Mouse (Mus musculus) embryonic facial prominence, embryonic 14.5 days (tissue): ENCODE measurements at regions not wholly inside any gene's neighbourhood (a gene's known extent, or its start where the extent isn't known, plus 50 kb on each side); places are given as distances from the start of the nearest gene placed in this dataset.

Source experiments
- ATAC-seq: fragments of 200-750 bp; cut with Nextera tagmentation; 2 replicates; pipeline ENCODE4 v1.8.0; 2017; ENCODE audit warnings: low read depth, moderate number of reproducible peaks, moderate TSS enrichment
- DNase-seq: peaks from one replicate; pipeline ENCODE4 v3.0.0-alpha.2; 2015; ENCODE audit warnings: low spot score
- H3K27ac ChIP-seq: fragments of 300-500 bp; sonication (generic); replicated peaks from 2 replicates; pipeline ENCODE4 v1.5.1; 2014; ENCODE audit warnings: low read depth, mild to moderate bottlenecking, low read length, moderate library complexity
- H3K27me3 ChIP-seq: fragments of 300-500 bp; sonication (generic); replicated peaks from 2 replicates; pipeline ENCODE4 v1.6.1; 2014; ENCODE audit warnings: low read length; ENCODE audit not compliant: control insufficient read depth, insufficient read depth
- H3K36me3 ChIP-seq: fragments of 300-500 bp; sonication (generic); 2 replicates; pipeline ENCODE4 v1.6.1; 2014; ENCODE audit warnings: low read length, mixed read lengths; ENCODE audit not compliant: control insufficient read depth, insufficient read depth
- H3K4me1 ChIP-seq: fragments of 300-500 bp; sonication (generic); 2 replicates; pipeline ENCODE4 v1.6.1; 2014; ENCODE audit warnings: antibody characterized with exemption, low read length; ENCODE audit not compliant: control insufficient read depth, insufficient read depth
- H3K4me2 ChIP-seq: fragments of 300-500 bp; sonication (generic); 2 replicates; pipeline ENCODE4 v1.6.1; 2014; ENCODE audit warnings: low read depth, mild to moderate bottlenecking, low read length, moderate library complexity, mixed read lengths
- H3K4me3 ChIP-seq: fragments of 300-500 bp; sonication (generic); 2 replicates; pipeline ENCODE4 v1.5.1; 2014; ENCODE audit warnings: low read depth, mild to moderate bottlenecking, low read length
- H3K9ac ChIP-seq: fragments of 300-500 bp; sonication (generic); 2 replicates; pipeline ENCODE4 v1.6.1; 2014; ENCODE audit warnings: low read depth, mild to moderate bottlenecking, low read length, moderate library complexity, mixed read lengths
- H3K9me3 ChIP-seq: fragments of 300-500 bp; sonication (generic); 2 replicates; pipeline ENCODE4 v1.6.1; 2016; ENCODE audit warnings: low read length; ENCODE audit not compliant: control insufficient read depth
- WGBS: fragments of 180-500 bp; shearing (Covaris S2); extraction: QIAGEN DNeasy Blood & Tissue Kit; methylation state at CpG from one replicate; pipeline ENCODE4 v1.1.7; 2014; 5-methylcytosine and 5-hydroxymethylcytosine counted together

DNA sequence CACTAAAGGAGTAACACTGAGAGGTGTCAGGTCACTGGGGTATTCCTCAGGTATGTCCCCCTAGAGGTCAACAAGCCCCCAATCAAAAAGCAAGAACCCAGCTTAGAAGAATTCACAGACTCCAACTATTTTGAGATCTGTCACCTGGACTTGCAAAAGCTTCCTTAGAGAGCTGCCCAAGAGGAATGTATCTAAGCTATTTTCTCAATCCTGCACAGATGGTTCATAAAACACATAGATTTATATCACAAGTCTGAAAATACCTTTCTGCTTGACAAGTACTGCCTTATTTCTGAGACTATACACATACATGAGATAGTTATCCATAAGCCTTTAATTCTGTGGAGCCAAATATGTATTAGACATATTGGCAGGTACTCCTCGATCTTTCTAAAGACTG, 342.1 kb upstream of the Klf6 start:
- ATAC-seq, result no peak
- no peaks in the 10 kb centered on the region for H3K36me3 ChIP-seq
- no peaks in the 10 kb centered on the region for H3K9me3 ChIP-seq
- H3K4me3 ChIP-seq, result no peak overlapping the region
- no peak overlapping the region for H3K9ac ChIP-seq
- H3K27me3 ChIP-seq, result no peaks in the 10 kb centered on the region
- no peak overlapping the region for H3K4me2 ChIP-seq
- DNase-seq, result no peak
- H3K4me1 ChIP-seq, result no peaks in the 10 kb centered on the region
- WGBS, result 90% methylated on average over 1 of the region's 1 CpGs
- no peak overlapping the region for H3K27ac ChIP-seq

DNA sequence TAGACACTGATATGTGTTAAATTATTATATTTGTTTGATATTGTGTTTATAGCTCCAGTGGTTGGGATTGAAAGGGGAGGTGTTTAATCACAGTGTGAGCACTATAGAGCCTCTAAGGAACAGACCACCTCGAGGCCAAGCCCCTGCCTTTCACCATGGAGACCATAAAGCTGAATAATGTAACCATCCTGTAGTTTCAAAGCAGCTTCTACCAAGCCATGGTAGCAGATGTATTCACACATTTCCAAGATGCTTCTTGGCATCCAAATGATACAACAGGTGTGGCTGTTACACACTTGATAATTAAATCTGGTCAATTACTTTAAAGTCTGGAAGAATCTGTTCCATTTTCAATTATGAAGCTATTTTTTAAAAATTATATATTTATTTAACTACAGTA, 341.7 kb upstream of the Klf6 start:
- WGBS, result 44% methylated on average over 1 of the region's 1 CpGs

DNA sequence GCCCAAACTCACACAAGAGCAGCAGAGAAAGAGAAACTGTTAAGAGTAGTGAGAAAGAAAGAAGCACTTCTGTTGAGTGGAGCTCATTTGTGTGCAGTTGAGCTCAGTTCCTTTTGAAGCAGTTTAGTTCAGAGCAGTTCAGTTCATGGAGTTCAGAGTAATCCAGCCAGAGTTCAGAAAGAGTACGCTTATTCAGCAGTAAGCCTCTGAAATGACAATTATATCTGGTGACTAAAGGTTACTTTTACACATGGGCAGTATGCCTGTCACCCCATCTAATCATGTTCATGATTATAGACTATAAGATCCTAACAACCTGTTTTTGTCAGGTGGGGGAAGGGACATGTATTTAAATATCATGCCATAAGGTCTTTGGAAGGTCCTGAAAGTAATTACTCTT, 333.9 kb upstream of the Klf6 start:
- no peaks in the 10 kb centered on the region for H3K27me3 ChIP-seq
- H3K36me3 ChIP-seq, result no peaks in the 10 kb centered on the region
- H3K9me3 ChIP-seq, result no peaks in the 10 kb centered on the region
- ATAC-seq, result no peak
- no peaks in the 10 kb centered on the region for H3K4me1 ChIP-seq
- WGBS, result 70% methylated on average over 1 of the region's 1 CpGs
- H3K4me3 ChIP-seq, result no peak overlapping the region
- H3K9ac ChIP-seq, result no peak overlapping the region
- H3K4me2 ChIP-seq, result no peak overlapping the region
- H3K27ac ChIP-seq, result no peak overlapping the region
- no peak for DNase-seq

More for the DNA sequence above, 341.7 kb upstream of the Klf6 start:
- ATAC-seq, result no peak
- H3K9ac ChIP-seq, result no peak overlapping the region
- H3K4me1 ChIP-seq, result no peaks in the 10 kb centered on the region
- DNase-seq, result no peak
- H3K4me3 ChIP-seq, result no peak overlapping the region
- H3K27me3 ChIP-seq, result no peaks in the 10 kb centered on the region
- no peak overlapping the region for H3K27ac ChIP-seq
- H3K36me3 ChIP-seq, result no peaks in the 10 kb centered on the region
- no peaks in the 10 kb centered on the region for H3K9me3 ChIP-seq
- no peak overlapping the region for H3K4me2 ChIP-seq

DNA sequence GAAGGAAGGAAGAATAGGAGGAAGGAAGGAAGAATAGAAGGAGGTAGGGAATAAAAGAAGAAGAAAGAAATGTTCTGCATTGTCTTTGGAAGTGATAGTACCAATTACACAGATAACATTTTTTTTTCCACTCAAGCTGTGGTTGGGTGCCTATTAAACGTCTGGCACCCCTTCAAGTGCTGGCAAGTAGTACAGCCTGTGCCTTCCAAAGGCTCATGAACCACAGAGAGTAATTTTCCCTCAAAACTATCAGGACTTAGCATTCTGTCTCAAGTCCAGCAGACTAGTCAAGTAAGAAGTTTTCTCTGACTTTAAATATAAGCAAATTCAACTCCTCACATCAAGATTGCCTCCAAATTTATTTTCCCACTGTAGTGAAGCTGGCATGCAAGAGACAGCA, 321.0 kb upstream of the Klf6 start:
- Histone ChIP-seq H3K4me3 (no peak overlapping the region), H3K36me3 (no peaks in the 10 kb centered on the region), H3K9me3 (no peaks in the 10 kb centered on the region), H3K27me3 (no peaks in the 10 kb centered on the region), H3K4me1 (no peaks in the 10 kb centered on the region), H3K4me2 (no peak overlapping the region), H3K9ac (no peak overlapping the region), H3K27ac (no peak overlapping the region)
- DNase-seq (no peak), ATAC-seq (no peak)
- WGBS, result 63% methylated on average over 1 of the region's 1 CpGs

DNA sequence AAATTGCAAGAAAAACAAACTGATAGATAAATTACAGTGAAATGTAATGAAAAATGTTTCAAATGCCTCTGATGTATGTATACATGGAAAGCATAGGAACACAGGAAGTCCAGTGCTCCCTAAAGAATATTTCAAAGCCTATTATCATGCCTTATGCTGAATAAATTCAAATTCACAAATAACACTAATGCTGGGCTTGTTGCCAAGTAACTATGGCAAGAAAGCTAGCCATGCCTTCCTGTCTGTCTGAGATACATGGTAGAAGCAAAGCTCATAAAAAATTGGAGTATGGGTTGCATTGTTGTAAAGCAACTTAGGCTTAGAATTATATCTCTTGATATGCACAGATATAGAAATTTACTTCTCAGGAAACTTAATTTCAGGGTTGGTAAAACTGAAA, 315.8 kb upstream of the Klf6 start:
- Histone ChIP-seq H3K4me3 (no peak overlapping the region), H3K9me3 (no peaks in the 10 kb centered on the region), H3K4me1 (no peaks in the 10 kb centered on the region), H3K36me3 (no peaks in the 10 kb centered on the region), H3K27me3 (no peaks in the 10 kb centered on the region), H3K9ac (no peak overlapping the region), H3K4me2 (no peak overlapping the region), H3K27ac (no peak overlapping the region)
- ATAC-seq, result no peak
- peak; percentile 27 for DNase-seq

DNA sequence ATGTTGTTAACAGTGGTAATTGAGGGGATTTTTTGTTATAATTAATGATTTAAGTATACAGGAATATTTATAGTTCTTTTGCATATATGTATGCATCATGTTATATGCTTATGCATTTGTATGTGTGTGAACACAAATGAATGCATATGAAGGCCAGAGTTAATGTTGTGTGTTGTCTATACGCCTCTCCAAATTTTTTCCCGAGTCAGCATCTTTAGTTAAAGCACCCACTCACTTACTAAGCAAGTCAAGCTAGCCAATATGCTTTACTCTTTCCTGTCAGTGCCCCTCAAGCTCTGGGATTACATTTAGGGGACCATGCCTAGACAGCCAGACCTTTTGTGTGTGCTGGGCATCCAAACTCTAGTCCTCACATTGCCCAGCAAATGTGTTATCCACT, 315.3 kb upstream of the Klf6 start:
- Histone ChIP-seq H3K36me3 (no peaks in the 10 kb centered on the region), H3K4me2 (no peak overlapping the region), H3K4me3 (no peak overlapping the region), H3K9ac (no peak overlapping the region), H3K27me3 (no peaks in the 10 kb centered on the region), H3K27ac (no peak overlapping the region), H3K4me1 (no peaks in the 10 kb centered on the region), H3K9me3 (no peaks in the 10 kb centered on the region)
- no peak for ATAC-seq
- WGBS, result 76% methylated on average over 2 of the region's 2 CpGs
- no peak for DNase-seq

DNA sequence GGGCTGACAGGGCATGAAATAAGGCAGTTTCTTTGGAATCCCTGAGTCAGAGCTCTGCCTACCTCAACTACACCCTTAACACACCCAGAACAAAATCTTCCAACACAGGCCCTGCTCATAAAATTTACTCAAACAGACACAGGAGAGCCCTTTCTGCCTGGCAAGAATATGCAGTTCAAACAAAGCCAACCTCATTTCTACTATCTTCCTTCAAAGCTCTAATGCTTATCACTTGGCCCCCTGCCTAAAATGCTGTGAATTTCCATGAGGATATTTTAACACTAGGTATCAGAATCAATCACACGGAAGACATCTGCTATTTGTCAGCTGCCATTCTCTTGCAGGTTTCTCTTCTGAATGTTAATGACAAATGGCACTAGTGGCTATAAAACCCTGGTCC, 314.3 kb upstream of the Klf6 start:
- H3K36me3 ChIP-seq, result no peaks in the 10 kb centered on the region
- 84% methylated on average over 1 of the region's 1 CpGs for WGBS
- ATAC-seq, result no peak

DNA sequence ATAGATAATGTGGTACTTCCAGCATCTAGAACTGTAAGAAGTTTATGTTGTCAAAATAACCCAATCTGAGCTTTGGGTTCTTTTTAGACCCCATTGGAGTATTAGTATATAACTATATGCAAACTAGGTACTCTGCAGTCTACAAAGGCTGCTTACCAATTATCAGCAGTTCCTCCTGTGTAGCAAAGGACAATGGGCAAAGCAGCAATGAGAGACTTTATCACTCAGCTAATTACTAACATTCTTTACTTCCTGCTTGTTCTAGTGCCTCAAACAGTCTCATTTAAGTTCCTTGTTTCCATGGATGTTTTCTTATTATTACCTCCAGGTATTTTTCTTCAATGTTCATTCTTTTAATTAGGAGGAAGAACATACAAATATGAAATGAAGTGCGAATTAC, 312.5 kb upstream of the Klf6 start:
- Histone ChIP-seq H3K27ac (no peak overlapping the region), H3K9ac (no peak overlapping the region), H3K4me3 (no peak overlapping the region), H3K36me3 (no peaks in the 10 kb centered on the region), H3K9me3 (no peaks in the 10 kb centered on the region), H3K4me1 (no peaks in the 10 kb centered on the region), H3K27me3 (no peaks in the 10 kb centered on the region), H3K4me2 (no peak overlapping the region)
- ATAC-seq (no peak), DNase-seq (no peak)
- 94% methylated on average over 1 of the region's 1 CpGs for WGBS

More for the DNA sequence above, 314.3 kb upstream of the Klf6 start:
- DNase-seq, result no peak
- H3K4me3 ChIP-seq, result no peak overlapping the region
- no peak overlapping the region for H3K4me2 ChIP-seq
- H3K27me3 ChIP-seq, result no peaks in the 10 kb centered on the region
- no peaks in the 10 kb centered on the region for H3K9me3 ChIP-seq
- H3K9ac ChIP-seq, result no peak overlapping the region
- H3K4me1 ChIP-seq, result no peaks in the 10 kb centered on the region
- H3K27ac ChIP-seq, result no peak overlapping the region

DNA sequence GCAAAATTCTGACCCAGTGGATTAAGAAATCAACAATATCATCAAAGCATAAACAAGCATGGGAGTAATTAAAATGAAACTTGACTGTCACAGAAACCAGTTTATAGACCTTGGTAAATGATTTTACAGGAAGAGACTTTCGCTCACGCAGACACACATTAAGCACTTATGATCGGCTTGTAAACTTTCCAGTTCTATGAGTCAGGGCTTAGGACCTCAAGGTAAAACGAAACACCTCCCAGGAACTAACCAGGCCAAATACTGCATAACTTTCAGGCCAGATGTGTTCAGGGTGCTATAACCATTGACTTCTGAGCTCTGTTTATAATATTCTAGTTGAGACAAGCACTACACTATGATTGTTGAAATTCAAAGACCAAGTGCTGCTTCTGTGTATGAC, 312.1 kb upstream of the Klf6 start:
- no peak overlapping the region for H3K4me3 ChIP-seq
- ATAC-seq (no peak), DNase-seq (no peak)
- H3K4me2 ChIP-seq, result no peak overlapping the region
- no peak overlapping the region for H3K27ac ChIP-seq
- no peaks in the 10 kb centered on the region for H3K27me3 ChIP-seq
- no peaks in the 10 kb centered on the region for H3K36me3 ChIP-seq
- no peaks in the 10 kb centered on the region for H3K9me3 ChIP-seq
- H3K4me1 ChIP-seq, result no peaks in the 10 kb centered on the region
- H3K9ac ChIP-seq, result no peak overlapping the region
- WGBS, result 79% methylated on average over 4 of the region's 4 CpGs
